6 mouse cellular contexts compared by ENCODE assay signal in genomic region chr7:134757605-134758004, GRCm38 (mm10).
"Had no signal": no experiment of that assay in that cellular context is flagged by ENCODE, and none has a peak within 500 bp of the region (broad histone marks: within the 10 kb centered on the region; RNA-seq: fewer than 3 reads in every experiment).

No protein-coding gene starts in this region.

- DNase-seq: lung, postnatal 14 days; lung, postnatal 36 days; right cerebral cortex, postnatal 14 days; thymus, adult 2 months; thymus, postnatal 25 days; thymus, postnatal 4 days had no signal
